Mouse (Mus musculus): ENCODE measurements around the gene Wdfy1. TPM values are rescaled to one million over a fixed set of nuclear protein-coding genes. Genes with fewer than 3 reads are reported as not detected.

The Wdfy1 gene
- total RNA-seq (2017), result 7.5 and 23.4 TPM in 2 replicates

GRCm38 (mm10) chr1:79775927-79776458 is at the start of gene Wdfy1, which contains the start of gene Mrpl44:
Gene Wdfy1 (minus strand): TSS chr1:79776143.
Gene Mrpl44 (plus strand): TSS chr1:79776018.
- ATAC-seq (replicated peaks; ENCODE audit: low read depth, poor library complexity, severe bottlenecking), result peak; percentile 99

DNA sequence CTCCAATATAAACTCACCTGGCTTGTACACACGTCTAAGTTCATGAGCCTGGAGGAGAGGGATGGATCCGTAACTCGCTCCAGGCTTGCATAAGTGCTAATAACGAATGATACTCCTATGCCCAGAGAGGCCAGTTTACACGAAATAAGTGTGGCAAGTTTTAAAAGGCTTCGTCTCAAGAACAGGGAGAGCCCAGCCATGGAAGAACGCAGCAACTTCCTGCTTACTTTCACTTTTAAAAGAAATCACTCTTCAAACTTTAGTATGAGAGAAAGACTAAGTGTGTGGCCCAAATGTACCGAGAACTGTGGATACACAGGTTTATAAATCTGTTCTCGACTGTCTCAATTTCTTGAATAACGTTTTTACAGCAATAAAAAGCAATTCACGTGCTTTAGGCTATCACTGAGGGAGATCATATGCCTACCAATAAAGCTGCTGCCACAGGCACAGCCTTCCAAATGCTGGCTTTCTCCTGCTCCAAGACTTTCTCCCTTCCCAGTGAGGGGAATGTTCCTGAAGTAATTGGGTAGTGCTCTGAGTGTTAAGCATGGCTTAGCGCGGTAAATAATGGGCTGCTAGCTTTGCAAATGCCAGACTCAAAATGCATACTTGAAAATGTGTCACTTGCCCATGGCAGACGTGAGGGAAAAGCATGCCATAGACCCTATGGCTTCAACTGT is 48.1 kb upstream of the Wdfy1 start:
- ATAC-seq (replicated peaks; ENCODE audit: low read depth, poor library complexity, severe bottlenecking), result 0 out of 2 replicates have a peak, but pooled peaks have one; percentile 11

- no peak for ATAC-seq (replicated peaks; ENCODE audit: low read depth, poor library complexity, severe bottlenecking)
These were observed 47.0 kb upstream of the Wdfy1 start for GRCm38 (mm10) chr1:79822806-79823525.

- ATAC-seq (replicated peaks; ENCODE audit: low read depth, poor library complexity, severe bottlenecking), result no peak
These were observed 43.4 kb upstream of the Wdfy1 start for GRCm38 (mm10) chr1:79819296-79819879.

GRCm38 (mm10) chr1:79815446-79815845 is 39.5 kb upstream of the Wdfy1 start:
- ATAC-seq (replicated peaks; ENCODE audit: low read depth, poor library complexity, severe bottlenecking), result no peak

DNA sequence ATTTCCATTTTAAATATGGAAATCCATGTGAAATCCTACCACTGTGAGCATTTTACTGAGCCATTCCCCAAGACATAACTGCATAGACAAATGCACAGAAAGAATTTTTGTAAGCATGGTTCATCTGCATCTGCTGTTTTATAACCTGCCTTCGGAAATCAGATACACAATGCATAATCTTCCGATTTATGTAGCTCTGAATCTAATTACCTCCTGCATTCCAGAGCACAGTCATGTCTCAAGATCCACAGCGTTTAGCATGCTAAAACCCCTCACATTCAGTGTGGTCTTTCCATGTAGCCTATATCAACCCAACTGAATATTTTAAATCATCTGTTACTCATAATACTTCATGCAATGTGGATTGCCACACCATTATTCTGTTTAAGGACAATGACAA is 33.5 kb upstream of the Wdfy1 start:
- ATAC-seq (replicated peaks; ENCODE audit: low read depth, poor library complexity, severe bottlenecking), result no peak

GRCm38 (mm10) chr1:79806865-79807264 is 30.9 kb upstream of the Wdfy1 start:
- peak; percentile 74 for ATAC-seq (replicated peaks; ENCODE audit: low read depth, poor library complexity, severe bottlenecking)

GRCm38 (mm10) chr1:79803614-79804013 is 27.7 kb upstream of the Wdfy1 start:
- ATAC-seq (replicated peaks; ENCODE audit: low read depth, poor library complexity, severe bottlenecking), result peak; percentile 62

GRCm38 (mm10) chr1:79802858-79803427 is 27.0 kb upstream of the Wdfy1 start:
- ATAC-seq (replicated peaks; ENCODE audit: low read depth, poor library complexity, severe bottlenecking), result no peak

GRCm38 (mm10) chr1:79797084-79797483 is 21.1 kb upstream of the Wdfy1 start:
- ATAC-seq (replicated peaks; ENCODE audit: low read depth, poor library complexity, severe bottlenecking), result peak; percentile 93

DNA sequence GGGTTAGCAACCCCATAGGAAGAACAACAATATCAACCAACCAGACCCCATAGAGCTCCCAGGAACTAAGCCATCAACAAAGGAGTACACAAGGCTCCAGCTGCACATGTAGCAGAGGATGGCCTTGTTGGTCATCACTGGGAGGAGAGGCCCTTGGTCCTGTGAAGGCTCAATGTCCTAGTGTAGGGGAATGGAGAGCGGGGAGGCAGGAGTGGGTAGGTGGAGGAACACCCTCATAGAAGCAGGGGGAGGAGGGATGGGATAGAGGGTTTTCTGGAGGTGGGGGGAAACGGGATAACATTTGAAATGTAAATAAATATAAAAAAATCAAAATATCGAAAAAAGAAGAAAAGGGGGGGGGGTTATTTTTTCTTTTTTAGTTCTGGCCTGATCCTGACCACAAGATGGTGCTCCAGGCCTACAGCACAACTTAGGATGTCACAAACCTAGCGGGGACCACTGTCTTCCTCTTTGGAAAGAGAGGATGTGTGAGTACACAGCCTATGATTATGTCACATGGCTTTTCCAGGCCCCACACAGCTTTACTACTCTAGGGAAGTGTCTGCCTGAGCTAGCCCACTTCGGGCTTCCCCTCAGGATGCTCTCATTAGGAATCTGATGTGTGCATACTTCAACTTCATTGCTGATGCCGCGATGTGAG is 10.5 kb upstream of the Wdfy1 start:
- peak; percentile 97 for ATAC-seq (replicated peaks; ENCODE audit: low read depth, poor library complexity, severe bottlenecking)

DNA sequence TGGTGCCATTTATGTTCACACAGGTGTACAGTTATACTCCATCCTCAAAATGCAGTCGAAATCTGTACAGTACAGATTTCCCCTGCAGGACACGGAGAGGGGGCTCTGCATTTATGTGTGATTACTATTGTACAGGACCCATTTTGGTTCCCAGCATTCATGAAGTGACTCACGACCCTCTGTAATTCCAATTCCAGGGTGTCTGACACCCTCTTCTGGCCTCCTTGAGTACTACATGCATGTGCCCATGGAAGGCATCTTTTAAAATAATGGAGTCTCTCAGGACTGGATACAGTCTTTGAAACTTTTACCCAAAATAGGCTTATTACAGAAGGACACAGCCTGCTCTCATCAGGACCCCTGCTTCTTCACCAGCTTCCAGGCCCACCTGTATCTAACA is 6.5 kb upstream of the Wdfy1 start:
- peak; percentile 50; the same call in 1 of the 2 replicates for ATAC-seq (replicated peaks; ENCODE audit: low read depth, poor library complexity, severe bottlenecking)

GRCm38 (mm10) chr1:79778011-79778410 is 2.1 kb upstream of the Wdfy1 start:
- ATAC-seq (replicated peaks; ENCODE audit: low read depth, poor library complexity, severe bottlenecking), result no peak

DNA sequence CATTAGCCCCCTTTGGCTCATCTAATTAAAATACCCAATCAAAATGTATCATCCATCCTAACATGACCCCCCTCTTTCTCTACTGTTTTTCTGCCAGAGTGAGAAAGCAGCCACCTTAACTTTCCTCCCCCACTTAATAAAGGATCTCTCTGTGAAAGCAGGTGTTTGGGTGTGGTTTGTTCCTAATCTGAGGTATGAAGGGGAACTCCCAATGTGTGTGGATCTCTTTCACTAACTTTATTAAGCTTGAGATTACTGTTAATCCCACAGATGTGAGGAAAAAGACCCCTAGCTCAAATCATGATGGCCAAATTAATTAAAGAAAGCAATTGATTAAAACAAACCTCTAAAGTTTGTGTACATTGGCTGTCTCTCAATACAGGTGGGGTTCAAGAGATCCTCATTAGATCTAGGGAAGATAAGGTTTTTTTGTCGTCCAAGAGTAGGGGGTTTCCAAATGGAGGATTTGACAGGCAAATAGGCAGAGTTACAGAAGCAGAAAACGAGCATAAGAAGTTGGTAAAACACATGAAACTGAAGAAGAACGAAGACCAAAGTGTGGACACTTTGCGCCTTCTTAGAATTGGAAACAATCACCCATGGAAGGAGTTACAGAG is 1.7 kb downstream of the Wdfy1 start:
- ATAC-seq (replicated peaks; ENCODE audit: low read depth, poor library complexity, severe bottlenecking), result no peak

GRCm38 (mm10) chr1:79768231-79768630 is 7.7 kb downstream of the Wdfy1 start:
- peak; percentile 54; the same call in 1 of the 2 replicates for ATAC-seq (replicated peaks; ENCODE audit: low read depth, poor library complexity, severe bottlenecking)

GRCm38 (mm10) chr1:79764483-79764882 is 11.5 kb downstream of the Wdfy1 start:
- ATAC-seq (replicated peaks; ENCODE audit: low read depth, poor library complexity, severe bottlenecking), result no peak

DNA sequence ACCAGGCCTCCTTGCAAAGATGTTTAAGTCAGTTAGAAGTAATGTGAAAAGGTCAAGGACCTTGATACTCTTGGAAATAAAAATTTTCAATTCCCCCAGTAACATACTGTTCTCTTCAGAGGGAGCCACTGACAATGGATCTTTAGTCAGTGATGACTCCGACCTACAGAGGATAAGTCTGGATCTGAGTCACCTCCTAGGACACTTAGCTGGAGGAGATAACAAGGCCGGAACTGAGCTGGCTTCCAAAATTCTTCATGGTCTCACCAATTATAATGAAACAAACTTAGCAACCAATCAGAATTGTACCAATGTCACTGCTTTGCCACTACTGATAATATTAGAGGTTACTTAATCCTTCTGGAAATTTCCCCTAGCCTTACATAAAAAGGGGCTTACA is 11.9 kb downstream of the Wdfy1 start:
- ATAC-seq (replicated peaks; ENCODE audit: low read depth, poor library complexity, severe bottlenecking), result no peak

DNA sequence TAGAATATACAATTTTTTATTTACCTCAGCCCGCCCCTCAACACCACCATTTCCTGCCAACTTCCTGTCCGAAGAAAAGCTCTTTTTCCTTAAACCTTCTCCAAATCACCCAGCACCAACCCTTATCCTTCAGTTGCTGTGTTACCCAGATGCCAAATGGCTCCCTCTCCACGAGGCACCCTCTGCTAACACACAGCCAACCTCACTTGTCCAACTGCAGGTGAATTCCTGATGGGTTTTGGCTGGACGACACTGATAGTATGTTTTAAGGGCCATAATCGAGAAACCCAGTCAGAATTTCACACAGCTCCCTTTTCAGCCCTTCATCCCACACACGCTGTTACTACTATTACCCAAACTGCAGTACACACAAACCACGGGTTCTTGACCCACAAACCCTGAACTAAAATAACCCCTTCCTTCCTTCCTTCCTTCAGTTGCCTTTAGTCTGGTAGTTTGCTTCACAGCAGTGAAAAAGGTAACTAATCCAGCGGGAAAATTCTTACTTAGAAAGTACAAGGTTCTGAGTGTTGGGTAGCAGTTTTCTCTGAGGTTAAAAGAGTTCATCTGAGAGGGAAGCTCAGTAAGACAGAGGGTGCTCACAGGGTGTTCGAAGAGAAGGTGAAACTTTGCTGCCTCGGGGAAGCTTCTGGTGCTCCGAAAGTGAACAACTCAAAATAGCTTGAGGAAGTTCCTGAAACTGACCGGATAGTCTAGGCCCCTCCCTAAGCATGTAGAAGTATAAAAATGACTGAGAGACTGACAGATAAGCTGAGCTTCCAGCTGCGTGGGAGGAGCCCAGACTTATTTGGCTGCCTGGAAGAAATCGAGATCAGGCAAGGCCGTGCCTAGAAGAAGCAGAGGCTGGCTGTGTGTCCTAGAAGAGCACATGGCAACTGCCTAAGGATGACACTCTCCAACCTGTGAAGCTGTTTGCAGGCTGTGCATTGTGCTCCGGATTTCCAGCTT is 13.4 kb downstream of the Wdfy1 start:
- peak; percentile 37 for ATAC-seq (replicated peaks; ENCODE audit: low read depth, poor library complexity, severe bottlenecking)

- peak; percentile 27 for ATAC-seq (replicated peaks; ENCODE audit: low read depth, poor library complexity, severe bottlenecking)
These were observed 14.0 kb downstream of the Wdfy1 start for GRCm38 (mm10) chr1:79761917-79762271.

Measured in common myeloid progenitor, adult 5-6 weeks (primary cell).